Comparison of ENCODE assay signal across 8 mouse cellular contexts in the genomic region with DNA sequence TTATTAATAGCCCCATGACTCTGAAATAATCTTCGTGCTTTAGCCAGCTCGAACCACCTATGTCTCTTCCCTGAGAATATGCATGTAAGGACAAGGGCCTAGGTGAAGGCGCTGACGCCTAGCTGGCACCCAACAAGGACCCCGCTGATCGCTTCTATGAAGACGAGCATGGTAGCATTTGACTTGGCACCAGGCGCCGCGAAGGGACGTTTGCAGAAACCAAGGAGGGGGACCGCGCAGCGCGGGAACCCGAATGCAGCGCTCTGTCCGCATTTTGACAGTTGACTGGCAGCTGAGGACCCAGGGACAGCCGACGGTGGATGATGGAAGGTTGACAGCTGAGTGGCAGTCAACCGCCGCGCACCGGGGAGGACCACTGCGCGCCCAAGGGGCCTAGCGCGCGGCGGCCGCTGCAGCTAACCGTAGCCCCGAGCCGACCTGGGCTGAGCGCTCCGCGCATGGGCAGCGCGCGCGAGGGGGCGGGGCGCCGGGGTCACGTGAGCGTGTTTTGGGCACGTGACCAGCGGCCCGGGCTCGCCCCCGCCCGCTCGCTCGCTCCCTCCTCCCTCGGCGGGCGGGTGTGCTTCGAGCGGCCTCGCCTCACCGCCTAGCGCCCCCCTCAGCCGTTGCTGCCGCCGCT. TPM values are rescaled to one million over a fixed set of nuclear protein-coding genes. Genes with fewer than 3 reads are reported as not detected.
DNase-seq lines count a peak whose midpoint lies in the region; ATAC-seq lines count a peak whose summit lies in the region.

A gene (plus strand): TSS at position 561 of the 640 bp plus-strand sequence.

- H3K4me1 ChIP-seq in megakaryocyte, embryonic 14.5 days: peaks cover 70% of the 10 kb centered on the region

- DNase-seq in ZHBTc4 (ENCODE audit: low read depth, low spot score): peak; percentile 96
- peak; percentile 87 to 89 for DNase-seq in gastrocnemius, adult 8-10 months (ENCODE audit: low spot score in 2 of 2)
- peak; percentile 56 for DNase-seq in hindlimb bud, embryonic 11.5 days (ENCODE audit: extremely low spot score, low read depth, low spot score)
- peak; percentile 90 for DNase-seq in left cerebral cortex, adult 8-10 months (ENCODE audit: low spot score in 2 of 2)
- peak; percentile 94 to 96 for DNase-seq in right cerebral cortex, postnatal 10 days (ENCODE audit: low spot score in 2 of 2)
- peak; percentile 96 for DNase-seq in urinary bladder, postnatal 25 days (ENCODE audit: low spot score)

- peak within 1 kb of the TSS; percentile 98 for H3K4me3 ChIP-seq in megakaryocyte, embryonic 14.5 days (replicated peaks)

- peak; percentile 56 for ATAC-seq in common myeloid progenitor, adult 5-6 weeks (replicated peaks; ENCODE audit: low read depth, poor library complexity, severe bottlenecking)

- no peaks in the 10 kb centered on the region for H3K27me3 ChIP-seq in megakaryocyte, embryonic 14.5 days (replicated peaks)

- no peaks in the 10 kb centered on the region for H3K9me3 ChIP-seq in megakaryocyte, embryonic 14.5 days

- H3K36me3 ChIP-seq in megakaryocyte, embryonic 14.5 days (replicated peaks; ENCODE audit: low read length): peaks cover 8% of the 10 kb centered on the region

RNA-seq across cellular contexts. Expression of the gene that starts here (rescaled TPM):
- total RNA-seq in common myeloid progenitor, adult 5-6 weeks (2017): 30.9 and 34.4 TPM in 2 replicates
- 10 to 100 TPM; 18.2 to 20.9 (median 20.0) TPM for total RNA-seq in gastrocnemius, adult 8-10 months (2022)
- total RNA-seq in left cerebral cortex, adult 8-10 months (2022): 10 to 100 TPM; 83.7 to 90.3 (median 85.0) TPM
- 8.1 and 18.2 TPM in 2 replicates for polyA plus RNA-seq in megakaryocyte, embryonic 14.5 days (2012; ENCODE audit: insufficient read depth, low replicate concordance)

Comparison
In these comparisons a context has a peak if more than half of its experiments do, and no peak if none do; other contexts are left out.
1. Peak in every context shown above with its lines: DNase-seq, ATAC-seq and H3K4me3 ChIP-seq.